Mouse (Mus musculus): ENCODE results near the gene Pnpla8.
"Not testable (repeated sequence)": the region's sequence is repeated elsewhere in the genome, so short reads cannot be mapped to it uniquely, and the experiment has no call there.

Pnpla8 gene

GRCm38 (mm10) chr12:44221070-44221469, at the start of gene Pnpla8:
Gene Pnpla8 (plus strand): TSS chr12:44221370.
- DNase-seq (ENCODE audit: low spot score), result not testable (repeated sequence)

- no peak for DNase-seq (ENCODE audit: low spot score)
Measured at GRCm38 (mm10) chr12:44176331-44177037, 44.7 kb upstream of the Pnpla8 start.

- no peak for DNase-seq (ENCODE audit: low spot score)
Measured at GRCm38 (mm10) chr12:44177038-44177355, 44.2 kb upstream of the Pnpla8 start.

DNA sequence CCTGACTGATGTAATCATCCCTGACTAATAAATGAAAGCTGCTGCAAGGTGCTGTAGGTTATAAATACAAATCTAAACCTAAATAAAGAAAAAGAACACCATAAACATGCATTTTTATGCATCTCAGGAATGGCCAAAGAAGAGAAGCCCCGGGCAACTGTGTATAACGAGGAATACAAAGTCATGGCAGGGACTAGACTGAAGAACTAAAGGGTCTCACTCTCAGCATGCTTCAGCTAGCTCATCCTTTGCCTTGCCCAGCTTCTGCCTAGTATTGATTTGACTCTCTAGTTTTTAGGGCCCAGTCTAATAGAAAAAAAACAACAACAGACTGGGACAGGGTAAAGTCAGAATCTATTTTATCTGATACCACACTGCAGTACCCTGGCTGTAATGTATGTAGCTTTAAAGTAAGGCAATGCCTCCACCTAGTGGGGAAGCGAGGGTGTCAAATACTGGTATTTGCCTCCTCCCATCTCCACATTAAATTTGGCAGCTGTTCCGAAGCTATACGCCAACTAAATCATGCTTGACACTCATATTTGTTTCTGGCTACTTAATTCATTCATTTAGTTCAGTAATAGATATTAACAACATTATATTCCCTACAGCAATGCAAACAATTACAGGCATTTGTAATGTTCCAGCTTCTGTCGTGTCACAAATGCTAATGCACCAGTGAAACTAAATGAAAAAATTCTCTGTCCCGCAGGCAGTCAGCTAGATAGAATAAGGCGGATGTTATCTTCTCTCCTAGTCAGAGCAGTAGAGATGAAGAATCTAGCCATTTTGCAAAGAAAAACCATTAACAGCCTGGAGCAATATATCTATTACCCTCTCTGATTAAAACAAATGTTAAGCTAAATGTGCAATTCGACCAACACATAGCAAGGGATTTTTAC, 39.8 kb upstream of the Pnpla8 start:
- no peak for DNase-seq (ENCODE audit: low spot score)

- no peak for DNase-seq (ENCODE audit: low spot score)
Measured at GRCm38 (mm10) chr12:44197873-44198525, 23.2 kb upstream of the Pnpla8 start.

- no peak for DNase-seq (ENCODE audit: low spot score)
Measured at GRCm38 (mm10) chr12:44209141-44209823, 11.9 kb upstream of the Pnpla8 start.

- DNase-seq (ENCODE audit: low spot score), result peak; percentile 99
Measured at GRCm38 (mm10) chr12:44209824-44210752, 11.1 kb upstream of the Pnpla8 start, which contains the start of gene Dnajb9. Gene Dnajb9 (minus strand): TSS chr12:44210326.

DNA sequence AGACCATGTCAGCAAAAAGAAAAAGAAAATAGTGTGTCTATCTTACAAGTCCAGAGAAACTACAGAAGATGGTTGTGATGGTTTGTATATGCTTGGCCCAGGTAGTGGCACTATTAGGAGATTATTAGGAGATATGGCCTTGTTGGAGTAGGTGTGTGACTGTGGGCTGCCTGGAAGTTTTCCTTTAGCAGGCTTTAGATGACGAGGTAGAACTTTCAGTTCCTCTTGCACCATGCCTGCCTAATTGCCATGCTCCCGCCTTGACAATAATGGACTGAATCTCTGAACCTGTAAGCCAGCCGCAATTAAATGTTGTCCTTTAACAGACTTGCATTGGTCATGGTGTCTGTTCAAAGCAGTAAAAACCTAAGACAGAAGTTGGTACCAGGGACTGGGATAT, 9.6 kb upstream of the Pnpla8 start:
- DNase-seq (ENCODE audit: low spot score), result no peak

- DNase-seq (ENCODE audit: low spot score), result no peak
Measured at GRCm38 (mm10) chr12:44221651-44222356, 634 bp downstream of the Pnpla8 start.

- DNase-seq (ENCODE audit: low spot score), result no peak
Measured at GRCm38 (mm10) chr12:44223044-44223443, 1.9 kb downstream of the Pnpla8 start.

GRCm38 (mm10) chr12:44224650-44225049, 3.5 kb downstream of the Pnpla8 start:
- DNase-seq (ENCODE audit: low spot score), result no peak

GRCm38 (mm10) chr12:44241090-44241489, 19.9 kb downstream of the Pnpla8 start:
- peak; percentile 34 for DNase-seq (ENCODE audit: low spot score)

DNA sequence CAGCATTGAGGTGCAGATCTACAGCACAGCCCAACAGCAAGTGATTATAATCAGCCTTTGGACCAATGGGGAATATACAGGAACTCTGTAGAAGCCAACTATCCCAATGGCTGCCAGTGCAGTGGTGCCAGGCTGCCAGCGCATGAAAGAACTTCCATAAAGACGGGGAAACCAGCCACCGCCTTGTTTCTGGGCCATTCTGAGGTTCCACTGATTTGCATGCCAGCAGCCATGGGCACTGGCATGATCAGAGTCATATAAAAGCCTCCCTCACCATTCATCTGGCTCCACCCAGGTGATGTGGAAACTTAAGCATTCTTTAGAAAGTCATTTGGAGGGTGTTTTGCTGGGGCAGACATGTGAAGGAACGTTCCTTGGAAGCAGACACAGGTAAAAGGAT, 21.2 kb downstream of the Pnpla8 start:
- peak; percentile 11 for DNase-seq (ENCODE audit: low spot score)

DNA sequence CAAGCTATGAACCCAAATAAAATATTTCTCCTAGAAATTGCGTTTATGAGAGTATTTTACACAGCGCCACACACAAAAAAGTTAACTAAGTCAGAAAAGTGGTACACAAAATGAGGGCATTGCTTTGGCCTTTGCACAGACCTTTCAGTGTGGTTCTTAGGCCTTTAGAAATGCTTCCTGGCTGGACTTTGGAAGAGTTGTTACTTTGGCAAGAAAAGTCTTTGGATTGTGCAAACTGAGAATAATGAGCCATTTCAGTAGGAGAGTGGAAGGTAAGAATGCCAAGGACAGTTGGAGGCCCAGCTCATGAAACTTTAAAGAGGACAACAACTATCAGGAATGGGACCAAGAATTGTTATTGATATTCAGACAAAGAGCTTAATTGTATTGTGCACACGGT, 24.6 kb downstream of the Pnpla8 start:
- DNase-seq (ENCODE audit: low spot score), result no peak

GRCm38 (mm10) chr12:44248309-44248977, 27.3 kb downstream of the Pnpla8 start:
- no peak for DNase-seq (ENCODE audit: low spot score)

DNA sequence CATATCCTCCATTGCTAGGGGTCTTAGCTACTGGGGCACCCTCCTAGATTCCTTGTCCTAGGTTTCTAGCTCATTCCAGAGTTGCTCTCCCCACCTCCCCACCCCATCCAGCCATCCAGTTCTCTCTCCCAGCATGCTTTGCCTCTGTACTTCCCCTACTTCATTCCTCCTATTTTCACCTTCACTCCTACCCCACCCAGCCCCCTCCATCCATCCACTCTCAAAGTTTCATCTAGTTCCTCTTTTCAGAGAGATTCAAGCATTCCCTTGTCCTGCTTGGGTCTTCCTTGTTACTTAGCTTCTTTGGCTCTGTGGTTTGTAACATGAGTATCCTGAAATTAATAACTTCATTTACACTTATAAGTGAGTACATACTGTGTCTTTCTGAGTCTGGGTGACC, 41.4 kb downstream of the Pnpla8 start:
- no peak for DNase-seq (ENCODE audit: low spot score)

- no peak for DNase-seq (ENCODE audit: low spot score)
Measured at GRCm38 (mm10) chr12:44265651-44266050, 44.5 kb downstream of the Pnpla8 start.

DNA sequence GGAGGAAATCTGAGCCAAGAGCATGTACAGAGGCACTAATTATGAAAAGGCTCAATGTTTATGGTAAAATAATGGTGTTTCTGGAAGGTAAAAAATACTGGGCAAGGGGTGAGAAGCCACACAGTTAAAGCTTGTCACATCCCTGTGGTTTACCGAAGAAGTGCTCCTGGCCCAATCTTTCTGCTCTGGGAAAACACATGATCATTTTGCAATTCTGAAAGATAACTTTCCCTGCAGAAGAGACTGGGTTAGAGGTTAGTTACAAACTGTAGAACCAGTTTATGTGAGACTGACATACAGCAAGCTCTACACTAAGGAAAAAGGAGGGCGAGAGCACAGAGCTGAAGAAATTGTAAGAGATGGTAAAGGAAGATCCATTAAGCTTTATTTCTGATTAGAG, 46.0 kb downstream of the Pnpla8 start:
- DNase-seq (ENCODE audit: low spot score), result no peak

DNA sequence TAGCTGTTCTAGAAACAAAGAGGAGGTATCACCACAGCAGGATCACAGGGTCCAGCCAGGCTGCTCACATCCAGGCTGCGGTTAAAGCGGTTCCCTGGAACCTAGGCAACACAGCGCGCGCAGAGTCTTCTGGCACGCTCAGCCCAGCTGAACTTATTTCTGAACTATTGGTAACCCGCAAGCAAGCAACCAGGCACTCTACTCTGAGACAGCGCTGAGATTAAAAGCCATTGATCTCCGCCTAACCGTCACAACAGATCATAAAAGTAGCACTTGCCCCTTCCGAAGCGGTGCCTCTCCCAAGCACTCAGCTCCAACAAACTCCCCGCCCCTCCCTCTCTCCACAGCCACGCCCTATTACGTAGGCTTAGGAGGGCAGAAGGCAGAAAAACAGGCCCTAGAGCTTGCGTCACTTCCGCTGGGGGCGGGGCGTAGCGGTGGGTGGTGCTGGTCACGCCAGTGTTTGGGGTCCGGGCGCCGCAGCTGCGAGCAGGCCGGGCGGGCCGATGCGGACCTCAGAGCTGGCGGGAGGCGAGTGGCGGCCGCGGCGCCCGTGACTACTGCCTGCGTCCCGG, 47.6 kb downstream of the Pnpla8 start:
- DNase-seq (ENCODE audit: low spot score), result peak; percentile 99

All from spleen, adult 12 weeks (tissue).